Mouse (Mus musculus) lung, postnatal 0 days (tissue): Measurements from ENCODE around the gene Gm17364. TPM values are rescaled to one million over a fixed set of nuclear protein-coding genes. Genes with fewer than 3 reads are reported as not detected.

Source experiments
- ATAC-seq: fragments of 200-750 bp; cut with Nextera tagmentation; 2 replicates; pipeline ENCODE4 v1.8.0; 2017; ENCODE audit warnings: moderate library complexity
- DNase-seq: peaks from one replicate; pipeline ENCODE4 v3.0.0-alpha.2; 2016; ENCODE audit warnings: low spot score
- H3K27ac ChIP-seq: fragments of 300-500 bp; sonication (generic); 2 replicates; pipeline ENCODE4 v1.5.1; 2014; ENCODE audit warnings: antibody characterized with exemption, mild to moderate bottlenecking, low read length, mixed read lengths
- H3K27me3 ChIP-seq: fragments of 300-500 bp; sonication (generic); replicated peaks from 2 replicates; pipeline ENCODE4 v1.6.1; 2014; ENCODE audit warnings: low read length, mixed read lengths; ENCODE audit not compliant: insufficient read depth
- H3K36me3 ChIP-seq: fragments of 300-500 bp; sonication (generic); 2 replicates; pipeline ENCODE4 v1.6.1; 2014; ENCODE audit warnings: low read length, mixed read lengths; ENCODE audit not compliant: insufficient read depth
- H3K4me1 ChIP-seq: fragments of 300-500 bp; sonication (generic); 2 replicates; pipeline ENCODE4 v1.6.1; 2014; ENCODE audit warnings: antibody characterized with exemption, low read depth, low read length, mixed read lengths; ENCODE audit not compliant: insufficient read depth
- H3K4me2 ChIP-seq: fragments of 300-500 bp; sonication (generic); replicated peaks from 2 replicates; pipeline ENCODE4 v1.6.1; 2014; ENCODE audit warnings: low read depth, mild to moderate bottlenecking, low read length, moderate library complexity, mixed read lengths
- H3K4me3 ChIP-seq: fragments of 300-500 bp; sonication (generic); 2 replicates; pipeline ENCODE4 v1.5.1; 2014; ENCODE audit warnings: low read depth, low read length
- H3K9ac ChIP-seq: fragments of 300-500 bp; sonication (generic); replicated peaks from 2 replicates; pipeline ENCODE4 v1.6.1; 2014; ENCODE audit warnings: low read depth, mild to moderate bottlenecking
- H3K9me3 ChIP-seq: fragments of 300-500 bp; sonication (generic); 2 replicates; pipeline ENCODE4 v1.6.1; 2016; ENCODE audit warnings: low read length, mixed read lengths
- CTCF ChIP-seq: IDR thresholded peaks from 2 replicates; pipeline ENCODE4 v1.5.1; 2016; ENCODE audit warnings: antibody characterized with exemption, mild to moderate bottlenecking
- EP300 ChIP-seq: IDR thresholded peaks from 2 replicates; pipeline ENCODE4 v1.6.1; 2016; ENCODE audit warnings: antibody characterized with exemption, mild to moderate bottlenecking, control low read depth
- WGBS: fragments of 180-500 bp; shearing (Covaris S2); extraction: QIAGEN DNeasy Blood & Tissue Kit; methylation state at CpG from one replicate; pipeline ENCODE4 v1.1.7; 2014; 5-methylcytosine and 5-hydroxymethylcytosine counted together
- polyA plus RNA-seq: library from polyadenylated mRNA; unstranded; fragments of >200 nt; fragmentation: Nextera tagmentation; extraction: Ambion mirVana; gene quantifications from 2 replicates; pipeline ENCODE4 v1.2.1, GENCODE M21; 2015

Gene Gm17364
- not detected in 2 replicates for polyA plus RNA-seq

DNA sequence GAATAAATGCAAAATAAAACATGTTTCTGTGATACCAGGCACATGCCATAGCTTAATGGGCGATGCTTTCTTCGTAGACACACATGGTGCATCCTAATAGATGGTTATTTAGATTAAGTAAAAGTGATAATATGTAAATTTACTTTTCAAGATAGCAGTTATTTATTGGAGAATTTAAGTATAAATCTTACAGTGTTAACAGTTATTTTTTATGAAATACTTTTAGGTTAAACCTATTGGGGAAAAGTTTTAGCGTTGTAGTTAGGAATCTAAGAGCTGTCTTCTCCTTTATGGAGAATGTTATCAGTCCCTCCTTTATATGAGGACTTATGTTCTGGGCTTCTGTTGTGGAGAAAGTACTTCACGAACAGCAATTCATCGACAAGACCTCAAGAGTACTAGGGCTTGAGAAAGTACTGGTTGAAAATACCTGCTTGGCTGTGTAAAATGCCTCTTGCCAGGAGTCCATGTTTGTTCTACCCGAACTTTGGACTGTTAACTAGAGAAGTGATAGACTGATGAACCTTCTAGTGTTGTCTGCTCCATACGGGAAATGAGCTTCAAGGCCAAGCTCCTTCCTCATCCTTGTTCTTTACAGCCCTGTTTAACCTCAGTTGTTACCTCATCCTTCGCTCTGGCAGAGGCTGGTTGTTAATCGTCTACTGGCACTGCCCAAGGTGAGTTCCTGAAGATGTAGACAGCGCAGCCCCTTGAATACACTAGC lies at the start of gene Gm17364:
Gene Gm17364 (minus strand): TSS at position 51 of the 724 bp plus-strand sequence.
- Histone ChIP-seq H3K4me3 (no peak within 1 kb of the TSS), H3K4me1 (no peaks in the 10 kb centered on the region), H3K4me2 (no peak within 1 kb of the TSS), H3K9ac (no peak within 1 kb of the TSS), H3K36me3 (0 out of 2 replicates have a peak, but pooled peaks cover 3% of the 10 kb centered on the region), H3K27ac (no peak within 1 kb of the TSS), H3K9me3 (no peaks in the 10 kb centered on the region), H3K27me3 (no peaks in the 10 kb centered on the region)
- 83% methylated on average over 10 of the region's 10 CpGs for WGBS
- DNase-seq: no peak
- TF ChIP-seq EP300: no peak
- TF ChIP-seq CTCF: no peak
- ATAC-seq: no peak

DNA sequence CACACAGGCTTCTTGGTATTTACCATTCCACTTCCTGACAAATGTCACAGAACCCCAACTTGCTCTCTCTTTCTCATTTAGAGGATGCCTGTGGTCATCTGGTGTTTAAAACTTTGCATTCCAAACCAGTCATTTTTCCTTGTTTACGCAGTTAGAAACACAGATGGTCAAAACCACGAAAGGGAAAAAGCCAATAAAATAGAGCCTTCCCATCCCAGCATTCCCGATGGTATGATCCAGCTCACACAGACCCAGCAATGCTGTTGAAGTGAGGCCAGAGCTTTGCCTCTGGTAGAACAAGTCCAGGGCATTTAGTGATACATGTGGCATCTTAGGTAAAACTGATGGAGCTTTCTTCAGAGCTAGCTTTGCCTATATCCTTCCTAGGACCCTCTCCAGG lies 47.7 kb upstream of the Gm17364 start:
- Histone ChIP-seq H3K27ac (peak overlapping the region; percentile 69), H3K27me3 (no peaks in the 10 kb centered on the region), H3K4me1 (peaks cover 3% of the 10 kb centered on the region; the same call in 1 of the 2 replicates), H3K9me3 (no peaks in the 10 kb centered on the region), H3K4me2 (no peak overlapping the region), H3K4me3 (no peak overlapping the region), H3K36me3 (peaks cover 11% of the 10 kb centered on the region), H3K9ac (no peak overlapping the region)
- no peak for TF ChIP-seq CTCF
- no peak for TF ChIP-seq EP300
- ATAC-seq (no peak), DNase-seq (no peak)
- WGBS: 34% methylated on average over 3 of the region's 3 CpGs

DNA sequence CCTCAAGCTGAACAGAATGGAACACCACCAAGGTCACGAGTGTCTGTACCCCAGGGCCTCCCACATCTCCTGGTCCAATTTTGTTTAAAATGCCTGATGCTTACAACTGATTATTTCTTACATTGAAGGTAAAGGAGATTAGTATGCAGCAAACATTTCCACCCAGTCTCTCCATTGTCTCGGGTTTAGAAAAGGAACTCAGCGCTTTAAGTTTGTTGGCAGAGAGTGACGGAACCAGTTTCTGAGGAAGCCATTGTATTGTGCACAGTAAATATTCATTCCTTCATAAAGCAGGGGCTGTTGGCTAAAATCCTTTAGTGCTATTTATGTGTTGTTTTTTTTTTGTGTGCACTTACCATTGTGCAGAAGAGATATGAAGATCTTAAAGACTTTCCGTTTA lies 47.0 kb upstream of the Gm17364 start:
- WGBS: 47% methylated on average over 5 of the region's 5 CpGs
- Histone ChIP-seq H3K9me3 (no peaks in the 10 kb centered on the region), H3K36me3 (peaks cover 17% of the 10 kb centered on the region), H3K4me1 (peaks cover 3% of the 10 kb centered on the region; the same call in 1 of the 2 replicates), H3K27ac (peak overlapping the region; percentile 69; the same call in 1 of the 2 replicates), H3K4me3 (no peak overlapping the region), H3K9ac (no peak overlapping the region), H3K27me3 (no peaks in the 10 kb centered on the region), H3K4me2 (no peak overlapping the region)
- ATAC-seq (no peak), DNase-seq (no peak)
- TF ChIP-seq CTCF (no peak), EP300 (no peak)

DNA sequence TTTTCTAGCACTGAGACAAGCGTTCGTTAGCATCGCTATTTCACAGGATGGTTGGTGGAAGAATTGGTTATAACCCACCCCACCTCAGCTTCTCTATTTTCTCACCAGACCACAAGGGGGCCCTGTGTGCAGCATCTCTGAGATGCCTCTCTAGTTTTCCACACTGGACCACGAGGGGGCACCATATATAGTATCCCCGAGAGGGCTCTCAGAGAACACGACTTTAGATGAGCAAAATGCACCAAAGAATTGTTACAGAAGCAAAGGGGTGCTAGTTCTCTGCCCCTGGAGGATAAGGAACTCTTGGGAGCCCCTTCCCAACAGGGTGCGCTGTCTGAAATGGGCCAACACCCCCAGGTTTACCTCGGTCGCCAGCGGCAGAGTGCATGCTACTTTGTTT lies 28.9 kb upstream of the Gm17364 start:
- no peak overlapping the region for H3K4me3 ChIP-seq
- WGBS: 68% methylated on average over 10 of the region's 10 CpGs
- no peaks in the 10 kb centered on the region; the same call in 1 of the 2 replicates for H3K4me1 ChIP-seq
- TF ChIP-seq CTCF (peak; percentile 91), EP300 (peak; percentile 64)
- H3K27ac ChIP-seq: no peak overlapping the region
- H3K4me2 ChIP-seq: no peak overlapping the region
- ATAC-seq: peak; percentile 31; the same call in 1 of the 2 replicates
- no peak overlapping the region for H3K9ac ChIP-seq
- DNase-seq: peak; percentile 86
- H3K27me3 ChIP-seq: no peaks in the 10 kb centered on the region
- no peaks in the 10 kb centered on the region for H3K36me3 ChIP-seq
- no peaks in the 10 kb centered on the region for H3K9me3 ChIP-seq

DNA sequence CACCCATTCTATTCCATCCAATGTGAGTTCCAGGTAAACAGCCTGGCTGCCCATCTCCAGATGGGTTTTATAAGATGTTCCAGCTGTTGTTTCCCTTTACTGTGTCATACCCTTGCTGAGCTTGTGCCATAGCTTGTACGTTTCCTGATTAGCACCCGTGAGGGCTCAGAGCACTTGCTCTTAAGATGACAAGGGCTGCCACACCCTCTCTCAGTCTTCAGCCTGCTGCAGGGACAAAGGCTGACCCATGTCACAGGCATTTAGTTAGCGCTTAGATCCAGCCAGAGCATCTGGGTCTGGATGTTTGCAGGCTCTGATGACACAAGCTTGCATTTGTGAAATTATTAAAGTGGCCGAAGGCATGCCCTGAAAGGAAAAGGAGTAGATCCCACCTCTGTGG lies 26.3 kb upstream of the Gm17364 start:
- WGBS: 27% methylated on average over 4 of the region's 4 CpGs
- TF ChIP-seq EP300: no peak
- TF ChIP-seq CTCF: no peak
- no peaks in the 10 kb centered on the region for H3K9me3 ChIP-seq
- H3K4me1 ChIP-seq: no peaks in the 10 kb centered on the region; the same call in 1 of the 2 replicates
- no peaks in the 10 kb centered on the region for H3K36me3 ChIP-seq
- peak; percentile 73 for ATAC-seq
- no peaks in the 10 kb centered on the region for H3K27me3 ChIP-seq
- peak; percentile 84 for DNase-seq
- no peak overlapping the region for H3K27ac ChIP-seq
- no peak overlapping the region for H3K4me3 ChIP-seq
- no peak overlapping the region for H3K9ac ChIP-seq
- H3K4me2 ChIP-seq: no peak overlapping the region

DNA sequence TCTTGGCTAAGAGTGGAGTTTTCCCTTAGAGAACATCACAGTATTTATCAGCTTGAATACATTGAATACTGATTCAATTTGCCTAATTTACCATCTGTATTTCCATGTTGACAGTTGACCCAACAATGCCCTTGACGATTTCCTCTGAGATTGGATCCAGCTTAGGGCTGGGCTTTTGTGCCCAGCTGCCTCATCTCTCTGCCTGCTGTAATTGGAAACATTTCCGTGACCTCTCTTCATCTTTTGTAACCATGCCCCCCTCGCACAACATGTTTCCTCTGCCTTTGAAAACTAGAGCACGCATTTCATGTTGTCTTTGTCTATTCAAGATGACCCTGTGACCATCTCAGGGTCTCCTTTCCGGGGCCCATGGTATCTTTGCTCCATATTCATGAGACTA lies 25.2 kb upstream of the Gm17364 start:
- no peak for TF ChIP-seq CTCF
- peak; percentile 59; the same call in 1 of the 2 replicates for TF ChIP-seq EP300
- WGBS: 30% methylated on average over 5 of the region's 5 CpGs
- no peaks in the 10 kb centered on the region for H3K36me3 ChIP-seq
- H3K4me3 ChIP-seq: no peak overlapping the region
- no peak overlapping the region for H3K9ac ChIP-seq
- no peaks in the 10 kb centered on the region; the same call in 1 of the 2 replicates for H3K4me1 ChIP-seq
- DNase-seq (peak; percentile 66), ATAC-seq (peak; percentile 51)
- H3K4me2 ChIP-seq: no peak overlapping the region
- H3K27me3 ChIP-seq: no peaks in the 10 kb centered on the region
- no peaks in the 10 kb centered on the region for H3K9me3 ChIP-seq
- 0 out of 2 replicates have a peak overlapping the region, but pooled peaks have one; percentile 27 for H3K27ac ChIP-seq
